Mouse (Mus musculus) erythroblast, embryonic 14.5 days (primary cell): ENCODE results near the gene 2810006K23Rik. TPM values are rescaled to one million over a fixed set of nuclear protein-coding genes. Genes with fewer than 3 reads are reported as not detected.
"Not testable (repeated sequence)": the region's sequence is repeated elsewhere in the genome, so short reads cannot be mapped to it uniquely, and the experiment has no call there.

Experiments used
- H3K27me3 ChIP-seq: 2 replicates; pipeline ENCODE4 v1.6.1; 2012; ENCODE audit warnings: inconsistent platforms; ENCODE audit not compliant: control insufficient read depth
- H3K36me3 ChIP-seq: 2 replicates; pipeline ENCODE4 v1.6.1; 2012; ENCODE audit warnings: mild to moderate bottlenecking, inconsistent platforms; ENCODE audit not compliant: control insufficient read depth
- H3K4me1 ChIP-seq: 2 replicates; pipeline ENCODE4 v1.6.1; 2012; ENCODE audit warnings: inconsistent platforms; ENCODE audit not compliant: control insufficient read depth
- H3K4me3 ChIP-seq: replicated peaks from 2 replicates; pipeline ENCODE3; 2012; ENCODE audit warnings: moderate library complexity, mild to moderate bottlenecking, inconsistent platforms
- H3K9me3 ChIP-seq: 2 replicates; pipeline ENCODE4 v1.6.1; 2012; ENCODE audit warnings: low read length, inconsistent platforms, mixed read lengths; ENCODE audit not compliant: control insufficient read depth
- GATA1 ChIP-seq: IDR thresholded peaks from 2 replicates; pipeline ENCODE4 v1.6.1; 2012; ENCODE audit warnings: low read length, inconsistent platforms, mixed read lengths
- TAL1 ChIP-seq: IDR thresholded peaks from 3 replicates; pipeline ENCODE4 v1.6.1; 2012; ENCODE audit warnings: low read length, inconsistent platforms, mixed read lengths
- polyA plus RNA-seq: library from polyadenylated mRNA; stranded (reverse); fragments of >175 nt; gene quantifications from 2 replicates; pipeline ENCODE4 v1.2.3, GENCODE M21; 2012

Gene 2810006K23Rik
- 0.24 and 0.36 TPM in 2 replicates for polyA plus RNA-seq

DNA sequence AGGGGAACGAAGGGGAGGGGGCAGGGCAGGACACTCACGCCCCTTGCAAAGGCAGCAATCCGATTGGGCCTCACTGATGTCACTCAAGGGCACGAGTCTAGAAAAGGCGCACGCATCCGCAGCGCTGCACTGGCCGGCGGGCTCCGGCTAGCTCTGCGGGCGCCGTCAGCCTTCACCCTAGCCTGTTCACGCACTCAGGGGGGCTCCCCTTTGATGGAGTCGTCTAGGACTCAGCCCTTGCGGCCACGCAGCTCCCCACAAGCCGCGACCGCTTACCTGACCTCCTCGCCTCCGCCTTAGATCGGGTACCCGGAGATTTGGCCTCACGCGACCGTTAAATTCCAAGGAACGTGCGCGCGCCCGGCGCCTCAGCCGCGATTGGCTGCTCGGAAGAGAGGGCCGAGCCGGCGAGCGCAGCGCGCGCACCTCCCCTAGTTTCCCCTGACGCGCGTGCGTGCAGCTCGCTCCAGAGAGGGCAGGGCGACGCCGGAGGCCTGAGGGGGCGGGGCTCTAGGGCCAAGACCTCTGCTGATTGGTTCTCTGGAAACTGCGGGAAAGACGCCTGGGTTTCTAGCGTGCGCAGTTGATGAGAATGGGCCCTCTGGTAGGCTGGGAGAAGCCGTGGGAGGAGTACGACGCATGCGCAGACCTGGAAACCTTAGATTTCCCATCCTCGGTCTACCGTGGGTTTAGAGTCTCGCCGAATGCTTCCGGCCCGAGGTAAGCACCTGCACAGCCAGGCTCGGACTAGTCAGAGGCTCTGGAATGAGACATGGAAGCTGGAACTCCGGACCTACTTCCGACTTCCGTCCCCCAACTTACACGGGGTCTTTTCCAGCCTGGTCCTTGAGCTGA is at the start of gene 2810006K23Rik, which contains the start of gene Mphosph9:
Gene 2810006K23Rik (plus strand): TSS at position 580 of the 855 bp plus-strand sequence.
Gene Mphosph9 (minus strand): TSS at position 463 of the 855 bp plus-strand sequence.
- Histone ChIP-seq H3K4me3 (peak within 1 kb of the TSS; percentile 72), H3K27me3 (no peaks in the 10 kb centered on the region), H3K4me1 (peaks cover 34% of the 10 kb centered on the region), H3K9me3 (no peaks in the 10 kb centered on the region), H3K36me3 (peaks cover 19% of the 10 kb centered on the region)
- TF ChIP-seq TAL1 (no peak), GATA1 (no peak)

GRCm38 (mm10) chr5:124282854-124283253 is 45.0 kb upstream of the 2810006K23Rik start:
- no peak overlapping the region for H3K4me3 ChIP-seq
- no peaks in the 10 kb centered on the region for H3K4me1 ChIP-seq
- H3K36me3 ChIP-seq: peaks cover 70% of the 10 kb centered on the region
- peaks cover 1% of the 10 kb centered on the region; the same call in 1 of the 2 replicates for H3K9me3 ChIP-seq
- no peak for TF ChIP-seq TAL1
- TF ChIP-seq GATA1: no peak
- no peaks in the 10 kb centered on the region for H3K27me3 ChIP-seq

DNA sequence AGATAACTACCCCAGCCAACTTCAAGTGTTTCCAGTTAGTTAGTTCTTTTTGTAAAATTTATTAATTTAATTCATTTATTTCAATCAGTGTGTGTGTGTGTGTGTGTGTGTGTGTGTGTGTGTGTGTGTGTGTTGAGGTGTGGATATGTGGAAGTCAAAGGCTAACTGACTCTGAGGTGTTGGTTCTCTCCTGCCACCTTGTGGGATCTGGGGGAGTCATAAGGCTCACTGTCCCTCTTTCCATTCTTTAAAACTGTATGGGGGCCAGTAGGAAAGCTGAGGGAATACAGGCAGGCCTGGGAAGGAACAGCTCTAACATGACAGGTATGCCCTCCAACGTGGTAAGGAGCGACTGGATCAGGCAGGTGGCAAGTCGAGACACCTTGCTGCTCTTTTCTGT is 43.6 kb upstream of the 2810006K23Rik start:
- no peak overlapping the region for H3K4me3 ChIP-seq
- no peak for TF ChIP-seq TAL1
- no peak for TF ChIP-seq GATA1
- H3K36me3 ChIP-seq: peaks cover 67% of the 10 kb centered on the region
- H3K9me3 ChIP-seq: peaks cover 5% of the 10 kb centered on the region
- H3K4me1 ChIP-seq: no peaks in the 10 kb centered on the region
- H3K27me3 ChIP-seq: no peaks in the 10 kb centered on the region

GRCm38 (mm10) chr5:124287616-124288247 is 40.2 kb upstream of the 2810006K23Rik start:
- TF ChIP-seq TAL1 (no peak), GATA1 (no peak)
- Histone ChIP-seq H3K9me3 (peaks cover 5% of the 10 kb centered on the region), H3K4me3 (no peak overlapping the region), H3K36me3 (peaks cover 80% of the 10 kb centered on the region), H3K27me3 (no peaks in the 10 kb centered on the region), H3K4me1 (no peaks in the 10 kb centered on the region)

DNA sequence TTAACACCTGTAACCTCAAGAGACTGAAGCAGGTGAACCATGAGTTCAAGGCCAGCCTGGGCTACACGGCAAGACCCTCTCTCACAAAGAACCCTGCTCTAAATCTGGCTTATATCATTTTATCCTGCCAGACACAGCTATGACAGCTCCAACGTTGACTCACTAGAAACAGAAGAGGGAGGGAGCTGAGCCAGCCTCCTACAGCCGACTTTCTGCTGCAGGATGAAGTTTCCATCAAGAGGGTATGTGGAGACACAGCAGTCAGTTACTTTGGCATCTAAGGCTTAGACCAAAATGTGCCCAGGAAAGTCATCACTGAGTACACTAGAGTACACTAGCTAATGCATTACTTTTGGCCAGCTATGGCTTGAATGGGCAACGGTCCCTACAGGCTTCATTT is 37.7 kb upstream of the 2810006K23Rik start:
- no peaks in the 10 kb centered on the region for H3K27me3 ChIP-seq
- peaks cover 5% of the 10 kb centered on the region for H3K9me3 ChIP-seq
- no peaks in the 10 kb centered on the region for H3K4me1 ChIP-seq
- no peak overlapping the region for H3K4me3 ChIP-seq
- TF ChIP-seq TAL1 (no peak), GATA1 (no peak)
- H3K36me3 ChIP-seq: peaks cover 85% of the 10 kb centered on the region

DNA sequence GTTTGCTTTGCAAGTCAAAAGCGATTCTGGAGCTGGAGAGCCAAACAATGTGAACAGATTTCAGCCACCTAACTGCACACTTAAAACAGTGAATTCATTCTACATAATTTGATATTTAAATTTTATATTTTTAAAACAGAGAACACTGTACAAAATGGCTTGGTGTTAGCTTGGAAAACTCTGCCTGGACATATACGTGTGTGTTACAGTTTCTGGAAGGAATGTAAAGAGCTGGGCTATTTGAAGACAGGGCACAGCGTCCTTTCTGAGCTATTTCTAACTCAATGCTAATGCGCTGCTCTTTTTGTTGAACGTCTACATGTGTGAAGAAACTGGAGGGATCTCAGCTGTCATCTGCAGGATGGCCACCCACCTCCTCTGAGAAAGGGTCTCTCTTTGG is 33.9 kb upstream of the 2810006K23Rik start:
- Histone ChIP-seq H3K36me3 (peaks cover 83% of the 10 kb centered on the region), H3K27me3 (no peaks in the 10 kb centered on the region), H3K4me3 (no peak overlapping the region), H3K9me3 (no peaks in the 10 kb centered on the region), H3K4me1 (no peaks in the 10 kb centered on the region)
- TF ChIP-seq TAL1 (no peak), GATA1 (no peak)

DNA sequence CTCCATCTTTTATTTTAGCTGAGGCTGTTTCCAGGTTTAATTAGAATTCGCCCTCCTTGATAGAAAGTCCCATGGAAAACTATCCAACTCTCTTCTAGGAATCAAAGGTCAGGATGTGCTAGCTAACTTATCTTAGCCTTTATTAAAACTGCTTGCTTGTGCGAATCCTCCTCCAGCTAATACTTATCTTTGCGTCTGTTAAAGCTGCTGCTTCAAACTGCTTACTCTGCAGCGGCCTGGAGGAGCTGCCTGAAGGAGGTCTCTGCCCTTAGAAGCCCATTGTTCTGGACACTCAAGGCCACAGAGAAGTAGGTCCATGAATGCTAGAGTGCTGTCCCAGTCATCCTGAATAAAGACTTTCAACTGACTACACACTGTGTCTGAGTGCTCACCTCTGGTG is 31.4 kb upstream of the 2810006K23Rik start:
- H3K27me3 ChIP-seq: no peaks in the 10 kb centered on the region
- no peaks in the 10 kb centered on the region for H3K4me1 ChIP-seq
- no peak overlapping the region for H3K4me3 ChIP-seq
- H3K36me3 ChIP-seq: peaks cover 76% of the 10 kb centered on the region
- TF ChIP-seq TAL1 (no peak), GATA1 (no peak)
- no peaks in the 10 kb centered on the region for H3K9me3 ChIP-seq

- H3K9me3 ChIP-seq, H3K27me3 ChIP-seq, H3K4me1 ChIP-seq, H3K4me3 ChIP-seq: not testable (repeated sequence)
- H3K36me3 ChIP-seq: peaks cover 66% of the 10 kb centered on the region
Observed at GRCm38 (mm10) chr5:124299307-124299706, 28.6 kb upstream of the 2810006K23Rik start.

DNA sequence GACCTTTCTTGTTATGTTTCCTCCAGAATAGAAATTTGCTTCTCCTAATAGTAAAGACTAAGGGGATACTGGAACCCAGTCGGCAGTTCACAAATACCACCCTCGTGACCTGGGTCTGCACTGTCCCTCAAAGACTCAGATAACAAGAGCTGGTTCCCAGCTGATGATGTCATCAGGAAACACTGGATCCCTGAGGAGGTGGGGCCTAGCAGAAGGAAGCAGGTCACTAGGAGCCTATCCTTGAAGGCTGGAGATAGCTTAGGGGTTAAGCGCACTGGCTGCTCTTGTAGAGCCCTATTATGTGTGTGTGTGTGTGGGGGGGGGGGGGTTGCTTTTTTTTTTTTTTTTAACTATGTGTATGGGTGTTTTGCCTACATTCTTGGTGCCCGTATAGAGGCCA is 27.8 kb upstream of the 2810006K23Rik start:
- Histone ChIP-seq H3K9me3 (no peaks in the 10 kb centered on the region), H3K27me3 (no peaks in the 10 kb centered on the region), H3K4me1 (no peaks in the 10 kb centered on the region), H3K4me3 (no peak overlapping the region), H3K36me3 (peaks cover 64% of the 10 kb centered on the region)
- TF ChIP-seq TAL1 (no peak), GATA1 (no peak)

DNA sequence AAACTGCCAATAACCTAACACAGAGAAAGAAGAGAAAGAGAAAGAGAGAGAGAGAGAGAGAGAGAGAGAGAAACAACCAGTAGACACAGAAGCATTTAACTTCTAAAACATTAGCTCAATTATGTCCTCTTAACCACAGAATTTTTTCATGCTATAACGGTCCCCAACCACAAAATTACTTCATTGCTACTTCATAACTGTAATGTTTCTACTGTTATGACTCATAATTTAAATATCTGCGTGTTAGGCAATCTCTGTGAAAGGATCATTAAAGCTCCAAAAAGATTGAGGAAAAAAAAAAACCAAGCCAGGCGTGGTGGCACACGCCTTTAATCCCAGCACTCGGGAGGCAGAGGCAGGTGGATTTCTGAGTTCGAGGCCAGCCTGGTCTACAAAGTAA is 25.0 kb upstream of the 2810006K23Rik start:
- peaks cover 75% of the 10 kb centered on the region for H3K36me3 ChIP-seq
- H3K27me3 ChIP-seq, H3K4me3 ChIP-seq, H3K9me3 ChIP-seq, H3K4me1 ChIP-seq: not testable (repeated sequence)
